Mouse (Mus musculus): Measurements from ENCODE around the gene Smap2.

Smap2 gene

DNA sequence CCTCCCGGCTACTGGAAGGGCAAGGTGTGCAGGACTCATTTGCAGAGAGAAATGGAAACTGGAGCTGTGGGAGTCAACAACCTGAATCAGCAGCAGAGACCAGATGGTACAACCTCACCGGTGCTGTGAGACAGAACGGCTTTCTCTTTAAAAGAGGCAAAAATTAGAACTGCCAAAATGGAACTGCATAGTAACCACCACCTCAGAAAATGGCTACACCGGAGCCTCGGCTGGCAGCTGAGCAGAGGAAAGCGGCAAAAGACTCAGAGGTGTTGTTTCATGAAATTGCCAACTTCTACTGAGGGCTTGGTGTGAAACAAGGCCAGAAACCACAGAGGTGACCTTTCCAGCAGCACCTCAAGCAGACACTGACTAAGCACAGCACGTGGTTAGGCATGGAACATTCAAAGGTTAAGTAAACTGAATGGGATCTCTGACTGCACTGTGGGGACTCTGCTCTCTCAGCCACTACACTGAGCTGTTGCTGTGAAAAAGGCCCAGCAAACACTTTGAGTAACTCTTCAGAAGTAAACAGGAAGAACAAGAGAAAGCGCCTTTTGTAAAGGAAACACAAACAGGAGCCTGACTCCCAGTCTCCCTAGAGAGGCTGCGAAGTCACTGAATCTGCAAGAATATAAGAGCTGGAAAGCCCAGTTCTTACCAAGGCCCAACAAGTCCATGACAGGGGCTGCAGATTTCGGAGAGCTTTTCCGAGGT, 42.2 kb downstream of the Smap2 start:
- no peak for DNase-seq (ENCODE audit: low spot score)

DNA sequence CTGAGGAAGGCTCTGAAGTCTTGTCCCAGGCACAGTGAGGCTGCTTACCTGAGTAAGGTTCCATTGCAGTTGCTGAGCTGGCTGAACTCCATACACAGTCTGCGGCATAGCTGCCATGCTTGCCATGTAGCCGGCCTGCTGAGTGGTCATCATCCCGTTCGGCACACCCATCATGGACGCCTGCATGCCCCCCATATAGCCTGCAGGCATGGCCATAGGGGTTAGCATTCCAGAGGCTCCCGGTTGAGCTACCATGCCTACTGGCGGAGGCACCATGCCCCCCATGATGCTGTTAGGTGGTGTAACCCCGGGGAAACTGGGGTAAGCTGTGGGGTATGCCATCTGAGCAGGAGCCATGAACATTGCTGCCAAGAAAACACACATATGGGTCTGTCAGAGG, 45.2 kb downstream of the Smap2 start:
- DNase-seq (ENCODE audit: low spot score), result no peak

GRCm38 (mm10) chr4:120969382-120970146, 47.5 kb downstream of the Smap2 start:
- DNase-seq (ENCODE audit: low spot score), result no peak

GRCm38 (mm10) chr4:120968486-120968885, 48.6 kb downstream of the Smap2 start:
- DNase-seq (ENCODE audit: low spot score), result no peak

DNA sequence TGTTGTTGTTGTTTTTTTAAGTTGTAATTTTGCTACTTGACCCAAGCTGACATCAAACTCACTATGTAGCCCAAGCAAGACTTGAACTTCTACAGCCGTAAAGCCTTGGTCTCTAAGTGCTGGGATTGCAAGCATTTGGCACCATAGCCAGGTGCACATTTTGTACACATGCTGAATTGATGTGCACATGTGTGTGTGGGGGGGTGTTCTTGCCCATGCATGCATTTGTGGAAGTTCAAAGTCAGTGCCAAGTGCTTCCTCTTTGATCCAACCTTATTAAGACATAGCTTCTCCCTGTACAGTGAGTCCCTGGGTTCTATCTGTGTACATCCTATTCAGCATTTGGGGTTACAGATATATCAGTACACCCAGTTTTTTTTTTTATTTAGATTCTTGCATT, 61.5 kb downstream of the Smap2 start:
- DNase-seq (ENCODE audit: low spot score), result no peak

DNA sequence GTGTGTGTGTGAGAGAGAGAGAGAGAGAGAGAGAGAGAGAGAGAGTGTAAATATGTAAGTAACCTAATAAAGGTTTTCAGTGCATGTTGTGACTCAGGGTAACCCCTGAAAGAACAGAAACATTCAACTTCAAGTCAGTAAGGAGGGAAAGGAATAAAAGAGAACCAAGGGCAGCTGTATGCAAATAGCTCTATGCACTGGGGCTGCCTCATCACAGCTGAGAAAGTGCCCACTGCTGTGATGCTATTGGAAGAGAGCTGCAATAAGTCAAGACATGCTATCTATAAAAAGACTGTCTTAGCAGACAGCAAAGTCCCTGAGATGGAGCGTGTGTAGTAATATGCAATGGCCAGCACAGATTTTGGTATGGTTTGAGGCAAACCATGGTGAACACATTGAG, 63.4 kb downstream of the Smap2 start:
- DNase-seq (ENCODE audit: low spot score), result no peak

- DNase-seq (ENCODE audit: low spot score), result no peak
Measured at GRCm38 (mm10) chr4:120953038-120953437, 64.0 kb downstream of the Smap2 start.

DNA sequence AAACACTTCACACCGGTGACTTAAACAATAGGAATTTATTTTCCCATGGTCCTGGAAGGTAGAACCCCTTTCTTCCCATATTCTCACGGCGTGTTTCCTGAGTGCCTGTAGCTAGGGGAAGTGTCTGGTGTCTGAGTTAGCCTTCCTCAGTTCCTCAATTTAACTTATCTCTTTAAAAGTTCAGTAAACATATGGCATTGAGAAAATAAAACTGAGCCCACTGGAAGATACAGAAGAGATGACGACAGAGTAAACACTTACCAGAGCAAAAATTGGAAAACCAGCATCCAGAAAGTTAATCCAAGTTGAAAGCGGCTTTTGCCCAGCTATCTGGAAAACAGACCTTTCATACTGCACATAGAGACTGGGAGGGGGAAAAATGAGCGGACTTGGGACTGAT, 64.9 kb downstream of the Smap2 start:
- no peak for DNase-seq (ENCODE audit: low spot score)

GRCm38 (mm10) chr4:120951428-120951973, 65.5 kb downstream of the Smap2 start, which contains the start of gene Zfp69:
TSS of gene Zfp69 (minus strand) at chr4:120951699.
- peak; percentile 80 for DNase-seq (ENCODE audit: low spot score)

GRCm38 (mm10) chr4:120950763-120951427, 66.2 kb downstream of the Smap2 start:
- DNase-seq (ENCODE audit: low spot score), result no peak

GRCm38 (mm10) chr4:120948938-120949337, 68.1 kb downstream of the Smap2 start:
- no peak for DNase-seq (ENCODE audit: low spot score)

GRCm38 (mm10) chr4:120935006-120935405, 82.0 kb downstream of the Smap2 start:
- DNase-seq (ENCODE audit: low spot score), result no peak

DNA sequence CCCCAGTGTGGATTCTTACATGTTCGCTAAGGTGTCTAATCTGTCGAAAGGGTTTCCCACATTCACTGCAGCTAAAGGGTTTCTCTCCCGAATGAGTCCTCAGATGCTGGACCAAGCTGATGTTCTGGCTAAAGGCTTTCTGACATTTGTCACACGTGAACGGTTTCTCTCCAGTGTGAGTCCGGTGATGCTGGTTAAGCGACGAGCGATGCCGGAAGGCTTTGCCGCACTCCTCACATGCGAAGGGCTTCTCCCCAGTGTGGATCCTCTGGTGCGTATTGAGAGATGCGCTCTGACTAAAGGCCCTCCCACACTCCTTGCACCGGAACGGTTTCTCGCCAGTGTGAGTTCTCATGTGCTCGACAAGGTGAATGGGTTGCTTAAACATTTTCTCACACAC, 86.3 kb downstream of the Smap2 start:
- DNase-seq (ENCODE audit: low spot score), result no peak

- DNase-seq (ENCODE audit: low spot score), result no peak
Measured at GRCm38 (mm10) chr4:120928686-120929085, 88.4 kb downstream of the Smap2 start.

DNA sequence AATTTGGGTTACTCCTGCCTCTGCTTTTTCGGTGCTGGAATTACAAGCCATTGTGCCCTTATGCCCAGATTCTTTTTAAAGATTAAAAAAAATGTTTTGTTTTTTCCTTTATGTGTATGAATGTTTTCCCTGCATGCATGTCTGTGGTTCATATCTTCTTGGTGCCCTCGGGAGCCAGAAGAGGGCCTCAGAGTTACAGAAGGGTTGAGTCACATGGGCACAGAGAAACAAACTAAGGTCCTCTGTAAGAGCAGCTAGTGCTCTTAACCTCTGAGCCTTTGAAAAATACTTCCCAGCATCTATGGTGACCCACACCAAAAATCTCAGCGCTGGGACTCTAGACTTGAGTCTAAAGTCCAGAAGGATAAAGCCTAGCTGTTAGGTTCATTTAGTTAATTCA, 91.7 kb downstream of the Smap2 start:
- DNase-seq (ENCODE audit: low spot score), result no peak

DNA sequence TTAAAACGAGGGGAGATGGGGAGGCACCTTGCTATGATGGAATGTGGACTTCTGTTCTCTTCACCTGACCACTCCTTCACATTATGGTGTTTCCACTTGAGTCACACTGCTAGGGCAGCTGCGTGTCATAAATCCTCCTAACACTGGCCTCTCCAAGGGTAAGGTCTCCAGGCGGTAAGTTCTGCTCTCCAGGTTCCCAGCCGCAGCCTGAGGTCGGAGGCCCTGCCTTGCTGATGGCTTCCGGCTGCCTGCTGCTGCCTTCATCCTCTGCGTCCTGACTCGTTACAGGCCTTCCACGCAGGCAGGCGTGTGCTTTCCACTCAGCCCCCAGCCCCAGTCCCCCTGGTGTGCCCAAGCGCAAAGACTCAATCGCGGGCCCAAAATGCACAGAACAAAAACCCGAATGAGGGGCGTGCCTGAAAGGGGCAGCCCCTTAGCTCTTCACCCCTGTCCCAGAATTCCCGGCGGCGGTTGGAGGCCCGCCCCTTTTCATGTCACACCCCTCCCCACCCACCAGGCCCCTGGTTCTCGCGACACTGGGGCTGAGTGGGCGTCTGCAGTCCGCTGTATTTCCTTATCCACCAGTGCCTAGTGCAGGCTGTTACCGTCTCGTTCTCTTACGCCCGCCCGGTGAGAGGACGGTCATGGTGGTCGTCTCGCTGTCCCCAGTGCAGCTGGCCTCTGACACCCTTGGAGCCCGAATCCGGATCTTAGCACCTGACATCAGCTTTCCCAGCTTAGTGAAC, 92.3 kb downstream of the Smap2 start, which contains the start of gene Exo5:
Gene Exo5 (minus strand): TSS at position 464 of the 746 bp plus-strand sequence.
- peak; percentile 82 for DNase-seq (ENCODE audit: low spot score)

DNA sequence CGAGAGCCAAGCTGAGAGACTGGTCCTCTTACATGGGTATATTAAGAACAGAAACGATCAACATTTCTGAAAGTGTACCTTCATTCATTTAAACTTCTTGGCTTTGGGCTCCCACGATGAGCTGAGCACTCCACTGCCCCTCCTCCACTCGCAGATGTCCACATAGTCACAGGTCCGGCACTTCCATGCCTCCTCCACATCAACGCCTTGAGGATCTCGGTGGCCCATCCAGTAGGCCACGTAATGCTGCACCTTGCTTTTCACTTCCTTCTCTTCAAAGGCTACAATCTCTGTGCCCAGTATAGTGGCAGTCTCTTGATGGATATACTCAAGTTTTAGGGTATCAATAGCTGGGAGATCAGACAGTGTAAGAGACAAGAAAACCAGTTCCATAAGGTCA, 95.6 kb downstream of the Smap2 start:
- DNase-seq (ENCODE audit: low spot score), result no peak

All from spleen, adult 12 weeks (tissue).